Mouse (Mus musculus): Measurements from ENCODE around the gene Foxo1.

DNA sequence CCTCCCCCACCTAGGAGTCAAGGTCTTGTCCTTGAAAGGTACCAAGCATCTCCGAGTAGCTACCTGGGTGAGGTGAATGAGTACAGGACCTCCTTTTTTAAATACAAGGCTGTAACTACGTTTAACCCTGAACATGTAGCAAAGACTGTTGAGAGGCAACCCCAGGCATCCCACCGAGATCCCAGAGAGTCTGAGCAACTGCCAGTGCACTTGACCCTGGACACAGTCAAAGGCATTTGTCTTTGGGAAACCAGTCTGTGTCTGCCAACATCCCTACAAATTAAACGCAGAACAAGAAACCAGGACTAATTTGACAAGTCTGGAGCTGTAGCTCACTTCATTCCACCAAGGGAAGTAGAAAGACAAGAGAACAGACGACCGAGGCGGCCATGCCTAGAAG lies 86.1 kb downstream of the Foxo1 start:
- no peak for TF ChIP-seq CTCF (IDR thresholded peaks at IDR 0.05; ENCODE audit: insufficient read depth, low read depth, low read length)
- no peak for TF ChIP-seq POLR2A (IDR thresholded peaks at IDR 0.05; ENCODE audit: insufficient read depth, low read depth, low read length)

All from olfactory bulb, adult 2 months (tissue).